Mouse (Mus musculus) neutrophil, adult 65 days (primary cell): Measurements from ENCODE around the gene Tff1. TPM values are rescaled to one million over a fixed set of nuclear protein-coding genes. Genes with fewer than 3 reads are reported as not detected.

ENCODE experiments used
- total RNA-seq: library from RNA; stranded (reverse); gene quantifications from 2 replicates; pipeline ENCODE4 v1.2.4, GENCODE M21; 2023

Gene Tff1
- total RNA-seq, result not detected in 2 replicates

DNA sequence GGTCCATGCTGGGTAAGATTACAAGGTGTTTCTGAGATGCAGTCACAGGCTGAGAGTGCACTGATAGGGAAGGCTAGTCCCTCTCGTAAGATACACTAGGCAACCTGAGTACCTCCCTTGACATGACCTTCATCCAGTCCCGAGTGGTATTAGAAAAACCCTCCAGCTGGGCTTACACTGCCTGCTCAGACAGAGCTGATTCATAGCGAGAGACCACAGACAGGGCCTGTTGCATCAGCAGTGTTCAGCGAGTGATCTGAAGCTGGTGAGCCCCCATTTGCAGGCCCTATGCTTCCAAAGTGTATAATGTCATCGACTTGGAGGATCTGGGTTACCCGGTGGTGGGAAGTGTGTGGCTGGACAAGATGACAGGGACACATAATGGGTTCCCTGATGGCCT is at the start of gene Tff1:
TSS of gene Tff1 (minus strand) at position 151 of the 400 bp plus-strand sequence.

DNA sequence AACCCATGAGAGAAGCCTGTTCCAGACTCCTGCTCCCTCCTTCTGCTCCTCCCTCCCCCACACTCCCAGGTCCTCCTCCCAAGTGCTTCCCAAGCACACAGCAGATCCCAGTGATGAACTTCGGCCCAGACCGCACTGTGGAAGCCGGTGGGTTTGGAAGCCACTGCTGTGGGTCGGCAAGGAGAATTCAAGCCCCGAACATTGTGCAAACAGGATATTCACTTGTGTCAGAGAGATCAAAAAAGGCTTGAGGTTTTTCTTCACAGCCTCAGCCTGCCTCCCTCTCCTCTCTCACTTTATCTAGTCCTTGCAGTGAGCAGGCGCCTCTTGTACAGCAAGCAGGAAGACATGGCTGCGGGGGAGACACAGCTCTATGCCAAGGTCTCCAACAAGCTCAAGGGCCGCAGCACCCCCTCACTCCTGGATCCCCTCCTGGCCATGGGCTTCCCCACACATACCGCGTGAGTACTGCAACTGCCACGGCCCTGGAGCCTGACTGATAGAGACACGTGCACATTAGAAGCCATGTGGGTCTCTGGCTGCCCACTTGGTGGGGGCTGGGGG is 42.8 kb upstream of the Tff1 start, which contains the start of gene Ubash3a:
TSS of gene Ubash3a (plus strand) at position 103 of the 564 bp plus-strand sequence.

DNA sequence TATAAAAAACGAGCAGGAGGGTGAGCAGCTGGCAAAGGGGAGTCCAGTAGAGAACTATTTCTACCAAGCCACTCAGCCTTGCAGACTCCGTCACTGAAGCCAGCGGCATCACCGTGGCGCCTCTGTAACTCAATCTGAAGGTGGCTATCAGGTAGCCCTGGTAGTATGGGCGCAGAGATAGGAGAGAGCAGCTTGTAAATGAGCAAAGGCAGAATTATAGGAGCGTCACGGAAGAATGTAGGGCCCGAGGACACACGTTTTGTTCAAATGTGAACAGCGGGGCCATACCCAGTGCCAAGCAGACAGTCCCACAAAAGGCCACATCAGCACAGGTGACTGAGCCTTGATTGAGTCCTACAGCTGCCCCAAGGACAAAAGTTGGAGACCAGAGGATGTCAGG is 33.8 kb upstream of the Tff1 start, which contains the start of gene Tmprss3:
TSS of gene Tmprss3 (minus strand) at position 101 of the 400 bp plus-strand sequence.

DNA sequence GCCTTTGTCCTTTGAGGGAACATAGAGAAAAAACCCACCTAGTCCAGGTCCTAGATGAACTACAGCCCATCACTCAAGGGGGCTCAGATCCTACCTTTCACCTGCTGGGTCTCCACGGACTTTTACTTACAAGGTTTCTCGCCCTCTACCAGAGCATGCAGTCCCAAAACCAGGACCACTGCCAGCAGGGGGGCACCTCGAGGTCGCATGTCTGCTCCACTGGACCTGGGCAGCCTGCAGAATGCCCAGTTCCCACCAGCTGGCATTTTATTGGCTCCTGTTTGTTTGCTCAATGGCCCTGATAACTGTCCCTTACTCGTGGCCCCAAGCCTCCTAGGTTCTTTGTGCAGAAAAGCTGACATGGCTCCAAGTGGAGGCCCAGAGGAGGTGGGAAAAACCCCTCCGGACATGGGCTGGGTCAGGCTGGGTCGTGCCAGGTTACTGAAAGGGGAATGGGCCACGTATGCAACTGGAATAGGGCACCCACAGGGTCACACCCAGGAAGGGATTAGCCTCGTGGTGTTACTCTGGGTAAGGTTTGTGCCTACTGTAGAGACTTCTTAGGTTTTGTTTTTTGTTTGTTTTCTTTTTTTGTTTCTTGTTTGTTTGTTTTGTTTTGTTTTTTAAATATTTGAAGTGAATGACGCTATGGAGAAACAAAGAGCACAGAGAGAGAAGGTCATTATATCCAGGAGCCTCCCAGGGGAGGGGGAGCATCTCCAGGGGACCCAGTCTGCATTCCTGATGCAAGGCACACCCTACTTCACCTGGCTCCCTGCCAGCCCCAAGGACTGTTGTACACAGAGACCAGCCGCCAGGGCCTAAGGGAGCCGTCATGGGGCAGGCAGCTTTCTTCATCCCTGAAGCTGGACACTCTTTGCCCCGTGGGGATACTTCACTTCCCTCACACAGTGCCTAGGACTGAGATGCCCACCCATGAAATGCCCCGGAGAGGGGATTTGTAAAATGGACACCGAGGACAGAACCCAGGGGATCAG is 20.7 kb downstream of the Tff1 start, which contains the start of gene Tff2:
TSS of gene Tff2 (minus strand) at position 243 of the 998 bp plus-strand sequence.

GRCm38 (mm10) chr17:31129452-31129851 is 35.6 kb downstream of the Tff1 start, which contains the start of gene Tff3:
Gene Tff3, minus strand, starts transcription at chr17:31129646.

Other genes with a start within 250 kb of the Tff1 start
- gene Umodl1, start 210.6 kb downstream of the Tff1 start, total RNA-seq, result not detected in 2 replicates
- gene Abcg1, start 107.6 kb downstream of the Tff1 start, total RNA-seq, result 64.8 and 82.2 TPM in 2 replicates
- gene Tff3, start 35.6 kb downstream of the Tff1 start, total RNA-seq, result not detected in 2 replicates
- gene Tff2, start 21.0 kb downstream of the Tff1 start, total RNA-seq, result not detected in 2 replicates
- gene Tmprss3, start 33.7 kb upstream of the Tff1 start, total RNA-seq, result 1.7 and 2.9 TPM in 2 replicates
- gene Ubash3a, start 42.6 kb upstream of the Tff1 start, total RNA-seq, result 4.2 and 5.4 TPM in 2 replicates
- gene Rsph1, start 112.1 kb upstream of the Tff1 start, total RNA-seq, result 3.3 and 3.4 TPM in 2 replicates
- 28.5 and 37.9 TPM in 2 replicates for gene Slc37a1, start 121.5 kb upstream of the Tff1 start, total RNA-seq
- 1.2 TPM in 1 of 2 replicates, not detected in the other for gene Pde9a, start 220.9 kb upstream of the Tff1 start, total RNA-seq